Mouse (Mus musculus) right cerebral cortex, postnatal 25 days (tissue): ENCODE measurements at regions not wholly inside any gene's neighbourhood (a gene's known extent, or its start where the extent isn't known, plus 50 kb on each side); places are given as distances from the start of the nearest gene placed in this dataset.

Experiments
- DNase-seq: peaks from one replicate; pipeline ENCODE4 v3.0.0; 2022

DNA sequence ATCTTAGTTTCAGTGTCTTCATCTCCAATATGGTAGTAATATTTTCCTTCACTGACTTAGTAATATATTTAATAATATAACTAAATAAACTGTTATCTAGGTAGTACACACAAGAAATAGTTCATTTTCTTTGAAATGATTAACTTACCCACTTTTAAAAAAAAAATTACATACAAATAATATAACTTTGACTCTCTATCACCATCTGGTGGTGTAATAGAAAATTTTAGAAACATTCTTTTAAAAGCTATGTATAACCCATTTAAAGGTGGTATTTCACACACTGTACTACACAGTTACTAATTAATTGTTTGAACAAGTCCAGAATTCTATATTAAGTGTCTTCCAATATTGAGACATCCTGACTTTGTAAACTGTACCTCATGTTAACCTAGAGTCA is 53.9 kb upstream of the Olfr266 start:
- no peak for DNase-seq

DNA sequence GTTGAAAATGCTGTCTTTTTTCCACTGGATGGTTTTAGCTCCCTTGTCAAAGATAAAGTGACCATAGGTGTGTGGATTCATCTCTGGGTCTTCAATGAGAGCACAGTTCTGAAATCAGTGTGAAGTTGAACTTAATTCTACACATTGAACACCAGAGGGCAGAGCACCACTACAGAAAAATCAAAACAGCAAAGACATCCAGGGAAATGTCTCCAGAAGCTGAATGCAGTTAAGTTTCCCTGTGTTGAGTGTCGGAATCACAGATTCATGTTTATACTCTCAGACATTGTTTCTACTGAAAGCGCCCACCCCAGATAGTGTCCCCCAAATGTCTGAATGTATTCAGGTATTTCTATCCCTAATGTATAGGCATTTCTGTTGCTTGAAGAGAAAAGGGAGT is 77.1 kb upstream of the Olfr266 start:
- DNase-seq: peak; percentile 16

DNA sequence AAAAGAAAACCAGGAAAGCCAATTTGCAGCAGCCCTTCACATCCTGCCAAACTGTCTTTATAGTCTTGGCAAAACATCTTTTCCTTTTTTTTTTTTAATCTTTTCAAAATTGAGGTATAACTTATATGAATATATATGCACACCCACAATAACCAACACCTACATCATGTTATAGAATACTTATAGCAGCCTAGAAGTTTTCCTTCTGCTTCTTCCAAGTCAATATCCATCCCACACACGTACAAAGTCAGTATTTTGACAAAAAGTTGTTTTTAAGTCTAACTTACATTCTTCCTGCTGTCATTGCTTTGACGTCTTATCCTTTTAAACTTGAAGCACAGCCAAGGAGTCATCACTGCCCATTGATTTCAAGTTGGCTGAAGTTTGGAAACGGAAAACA is 80.6 kb upstream of the Olfr266 start:
- no peak for DNase-seq

DNA sequence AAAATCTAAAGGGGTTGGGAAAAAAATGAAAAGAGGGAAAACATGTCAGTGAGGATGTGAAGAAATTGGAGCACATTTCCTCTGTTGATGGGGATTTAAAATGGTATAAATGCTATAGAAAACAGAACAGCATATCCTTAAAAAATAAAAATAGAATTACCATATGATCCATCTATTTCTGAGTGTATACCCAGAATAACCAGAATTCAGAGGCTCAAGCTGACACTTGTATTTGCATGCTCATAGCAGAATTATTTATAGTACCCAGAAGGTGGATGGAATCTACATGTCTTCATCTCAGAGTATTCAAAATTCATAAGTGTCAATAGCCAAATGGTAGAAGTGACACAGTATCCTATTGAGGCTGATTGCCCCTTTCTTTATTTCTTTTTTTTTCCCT is 99.9 kb upstream of the Kcna3 start:
- no peak for DNase-seq

DNA sequence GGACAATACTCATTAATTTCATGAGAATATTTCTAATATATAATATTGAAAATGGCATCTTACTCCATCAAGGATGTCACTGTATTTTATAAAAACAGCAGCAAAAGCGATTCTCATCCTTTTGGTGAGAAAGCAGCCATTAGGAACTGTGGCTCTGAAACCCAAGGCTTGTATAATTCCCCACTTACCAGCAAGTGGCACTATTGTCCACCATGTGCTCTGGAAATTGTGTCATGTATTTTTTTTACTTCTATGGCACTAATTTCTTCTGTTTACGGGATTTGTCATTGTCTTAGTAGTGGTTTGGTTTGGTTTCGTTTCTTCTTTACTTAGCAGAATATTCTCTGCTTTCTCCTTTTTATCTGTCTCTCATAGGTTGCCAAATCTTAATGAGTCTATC is 95.9 kb upstream of the Kcna3 start:
- DNase-seq: no peak

DNA sequence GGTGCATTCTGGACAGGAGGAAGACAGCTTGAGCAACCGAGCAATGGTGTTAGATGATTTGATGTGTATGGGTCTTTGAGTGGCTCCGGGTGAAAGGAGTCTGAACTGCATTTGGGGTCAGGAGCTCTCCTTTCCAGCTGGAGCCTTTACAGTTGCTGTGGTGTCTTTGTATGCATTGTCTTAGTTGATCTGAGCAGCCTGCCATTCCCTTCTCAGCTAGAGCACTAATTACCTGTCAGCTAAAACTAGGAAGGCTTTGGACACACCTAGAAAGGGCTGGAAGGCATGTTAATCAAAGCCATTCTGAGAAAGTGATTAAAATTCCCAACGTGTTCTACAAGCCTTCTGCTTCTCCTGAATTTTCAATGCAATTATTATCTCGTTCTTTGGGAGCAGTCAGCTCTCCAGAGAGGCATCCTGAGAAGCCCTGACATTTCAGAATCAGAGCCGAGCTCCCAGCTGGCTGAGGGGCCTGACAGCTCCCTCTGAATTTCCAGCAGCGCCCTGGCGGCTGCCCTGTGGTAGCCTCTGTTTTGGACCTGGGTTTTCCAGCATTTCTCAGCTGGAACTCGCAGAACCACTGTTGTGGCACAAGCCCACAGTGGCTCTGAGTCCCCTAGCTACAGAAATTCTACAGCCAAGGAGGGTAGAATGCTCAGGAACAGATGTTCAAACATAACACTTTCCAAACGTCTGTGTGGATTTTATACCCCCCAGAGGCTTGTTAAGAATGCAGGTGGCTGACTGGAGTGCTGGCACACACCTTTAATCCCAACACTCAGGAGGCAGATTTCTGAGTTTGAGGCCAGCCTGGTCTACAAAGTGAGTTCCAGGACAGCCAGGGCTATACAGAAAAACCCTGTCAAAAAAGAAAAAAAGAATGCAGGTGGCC is 80.2 kb upstream of the Kcna3 start:
- no peak for DNase-seq

DNA sequence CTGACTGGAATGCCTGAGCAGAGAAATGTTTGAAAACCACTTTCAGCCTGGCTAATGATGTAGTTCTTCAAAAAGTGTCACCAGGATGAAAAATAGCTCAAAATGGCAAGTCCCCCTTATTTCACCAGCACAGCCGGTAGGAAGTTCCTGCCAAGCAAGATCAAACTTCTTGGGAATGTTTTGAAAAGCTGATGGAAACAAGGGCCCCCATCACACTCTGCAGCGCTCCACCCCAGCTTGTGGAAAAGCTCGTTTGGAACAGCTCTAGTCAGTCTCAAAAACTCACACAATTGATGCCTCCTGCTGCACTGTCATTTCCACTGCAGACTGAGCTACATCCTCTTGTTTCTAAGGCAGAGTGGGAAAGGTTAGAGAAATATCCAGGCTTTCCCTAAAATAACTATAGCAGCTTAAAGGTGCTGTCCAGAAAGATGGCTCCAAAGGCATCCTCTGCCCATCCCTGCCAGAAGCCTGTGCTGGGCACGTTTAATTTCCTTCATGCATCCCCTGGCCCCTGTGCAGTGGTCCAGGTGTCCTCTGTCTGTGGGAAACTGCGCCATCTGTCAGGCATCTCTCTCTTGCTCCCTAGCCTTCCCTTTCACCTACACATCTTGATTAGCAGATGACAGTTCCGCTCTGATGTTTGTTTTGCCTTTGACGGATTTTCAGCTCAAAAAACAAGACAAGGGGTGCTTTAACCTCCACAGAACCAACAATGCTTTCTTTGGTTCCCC is 78.6 kb upstream of the Kcna3 start:
- DNase-seq: no peak

DNA sequence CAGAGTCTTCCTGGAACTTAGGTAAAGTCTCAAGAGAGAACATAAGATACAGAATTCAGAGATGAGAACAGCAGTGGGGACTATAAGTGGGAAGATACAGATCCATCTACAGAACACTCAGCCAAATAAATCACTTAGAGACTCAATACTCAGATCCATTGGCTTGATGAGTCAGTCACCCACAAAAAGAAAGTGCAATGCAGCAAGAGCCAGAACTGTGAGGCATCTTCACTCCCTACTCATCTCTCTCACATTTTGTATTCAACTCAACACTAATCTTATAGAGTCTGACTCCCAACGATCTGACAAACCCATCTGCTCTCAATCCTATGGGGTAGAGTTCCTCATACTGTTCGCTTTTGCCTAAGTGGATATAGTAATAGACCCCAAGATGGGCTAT is 77.8 kb upstream of the Kcna3 start:
- DNase-seq: no peak

DNA sequence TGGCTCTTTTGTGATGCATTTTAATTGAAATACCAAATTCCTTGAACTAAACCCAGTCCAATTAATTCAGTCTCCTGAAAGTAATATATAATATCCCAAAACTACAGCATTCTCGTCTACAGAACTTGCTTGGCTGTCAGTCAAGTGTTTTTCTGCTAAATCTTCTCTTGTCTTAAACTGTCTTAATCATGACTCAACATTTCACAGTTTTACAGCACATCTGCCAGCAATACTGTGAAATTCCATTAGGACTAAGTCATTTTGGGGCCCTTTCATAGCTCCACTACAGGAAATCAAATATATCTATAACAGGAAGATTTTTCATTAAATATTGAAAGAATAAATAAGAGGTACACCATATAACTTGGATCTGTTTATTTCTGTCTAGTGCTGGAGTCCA is 75.4 kb upstream of the Kcna3 start:
- no peak for DNase-seq

DNA sequence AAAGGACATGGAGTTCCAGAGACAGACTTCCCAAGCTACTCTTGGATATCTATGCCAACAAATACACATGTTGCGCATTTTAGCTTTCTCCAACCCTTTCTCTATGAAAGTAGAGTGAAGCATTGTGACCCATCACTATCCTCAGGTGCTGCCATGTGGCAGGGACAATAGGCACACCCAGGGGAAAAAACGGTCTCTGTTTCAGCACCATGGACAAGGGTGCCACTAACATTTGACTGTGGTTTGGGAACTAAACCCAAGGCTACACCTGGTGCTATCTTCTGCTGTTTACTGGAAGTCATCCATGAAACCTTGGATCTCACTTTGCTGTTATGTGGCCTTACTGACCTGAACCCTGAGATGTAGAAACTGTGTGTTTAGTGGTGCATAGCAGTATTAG is 73.5 kb upstream of the Kcna3 start:
- no peak for DNase-seq

DNA sequence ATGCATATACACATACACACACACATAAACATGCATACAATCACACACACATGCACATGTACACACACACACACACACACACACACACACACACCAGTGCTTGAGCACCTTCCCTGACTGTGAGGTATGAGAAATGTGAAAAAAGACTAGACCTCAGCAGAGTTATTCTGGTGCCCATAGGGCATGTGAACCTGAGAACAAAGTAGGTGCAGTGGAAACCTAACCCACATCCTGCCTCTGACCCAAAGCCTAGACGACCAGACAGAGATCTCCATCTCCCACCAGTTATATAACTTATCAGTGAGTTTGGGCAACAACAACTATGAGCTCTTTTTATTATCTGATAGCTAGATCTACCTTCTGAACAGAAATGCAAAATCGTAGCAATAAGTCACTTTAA is 69.8 kb upstream of the Kcna3 start:
- no peak for DNase-seq

DNA sequence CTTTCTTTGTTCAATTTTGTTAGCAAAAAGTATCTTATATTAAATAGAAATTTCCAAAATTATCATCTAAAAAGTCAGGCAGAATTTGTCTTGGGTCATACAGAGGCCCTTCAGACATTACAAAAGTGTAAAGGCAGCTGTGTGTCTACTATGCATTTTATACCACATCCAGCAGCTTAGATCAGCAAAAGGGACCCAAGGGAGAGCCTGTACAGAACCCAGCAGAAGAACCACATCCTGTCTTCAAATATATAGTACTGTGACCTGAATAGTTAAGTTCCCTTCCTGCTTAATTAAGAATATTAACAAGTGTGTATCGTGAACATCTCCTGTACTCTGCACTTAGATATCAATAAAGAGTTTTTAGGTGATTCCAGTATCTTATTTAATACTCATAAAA is 68.5 kb upstream of the Kcna3 start:
- DNase-seq: no peak

DNA sequence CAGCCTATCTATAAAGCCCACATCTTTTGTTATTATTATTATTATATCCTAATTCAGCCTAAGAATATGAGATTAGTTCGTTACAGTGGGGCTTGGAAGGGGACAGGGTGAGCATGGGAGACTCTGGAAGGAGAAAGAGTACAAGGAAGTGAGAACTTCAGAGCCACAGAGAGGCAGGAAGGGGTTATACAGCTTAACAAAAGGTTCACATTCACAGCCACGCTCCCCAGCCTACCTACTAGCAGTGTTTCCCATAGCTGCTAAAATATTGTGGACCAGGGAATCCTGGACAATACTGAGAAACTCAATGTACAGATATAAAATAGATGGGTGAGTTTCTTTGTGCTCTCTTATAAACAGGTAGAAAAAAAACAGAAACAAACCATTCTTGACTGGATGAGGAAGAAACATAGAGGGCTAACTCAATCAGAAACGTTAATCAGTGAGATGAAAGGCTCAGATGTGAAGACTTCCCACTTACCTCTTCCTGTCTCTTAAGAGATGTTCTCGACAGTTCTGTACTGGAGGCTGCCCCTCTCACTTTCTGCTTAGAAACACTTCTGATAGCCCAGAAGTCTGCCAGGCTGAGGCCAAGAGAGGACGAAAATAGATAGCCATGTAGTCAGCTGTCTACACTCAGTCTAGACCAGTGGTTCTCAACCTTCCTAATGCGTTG is 61.7 kb upstream of the Kcna3 start:
- DNase-seq: no peak

DNA sequence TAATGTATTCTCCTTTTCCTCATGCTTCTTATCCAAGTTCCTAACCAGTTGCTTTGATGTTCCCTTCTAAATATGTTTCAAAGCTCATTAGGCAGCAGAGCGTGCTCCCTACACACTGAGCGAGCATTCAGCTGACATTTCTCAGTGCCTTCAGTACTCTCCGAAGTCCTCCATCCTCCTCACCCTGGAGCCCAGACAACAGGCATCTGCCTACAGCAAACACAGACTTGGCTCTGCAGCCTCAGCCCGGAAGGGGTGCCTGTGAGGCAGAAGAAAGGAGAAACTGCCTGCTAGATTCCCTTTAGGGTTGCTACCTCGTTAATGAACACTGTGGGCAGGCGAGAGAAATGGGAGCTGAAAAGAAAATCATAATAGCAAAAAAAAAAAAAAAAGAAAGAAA is 57.2 kb upstream of the Kcna3 start:
- peak; percentile 32 for DNase-seq

DNA sequence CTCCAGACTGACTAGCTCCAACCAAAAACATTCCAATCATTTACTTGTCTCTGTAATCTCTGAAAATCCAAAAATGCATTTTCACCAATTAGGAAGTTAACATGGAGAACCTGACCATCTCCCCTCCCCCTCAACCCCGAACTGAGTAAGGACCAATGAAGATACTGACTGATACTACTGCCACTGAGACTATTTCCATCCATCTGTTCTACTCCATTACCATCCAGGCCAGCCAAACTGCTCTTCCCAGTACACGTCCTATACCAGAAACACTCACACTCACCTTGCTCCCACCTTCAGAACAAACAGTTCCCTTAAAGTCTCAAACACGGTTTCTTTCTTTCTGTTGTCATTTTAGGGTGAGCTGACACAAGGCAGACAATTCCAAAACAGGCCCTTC is 55.1 kb upstream of the Kcna3 start:
- no peak for DNase-seq

DNA sequence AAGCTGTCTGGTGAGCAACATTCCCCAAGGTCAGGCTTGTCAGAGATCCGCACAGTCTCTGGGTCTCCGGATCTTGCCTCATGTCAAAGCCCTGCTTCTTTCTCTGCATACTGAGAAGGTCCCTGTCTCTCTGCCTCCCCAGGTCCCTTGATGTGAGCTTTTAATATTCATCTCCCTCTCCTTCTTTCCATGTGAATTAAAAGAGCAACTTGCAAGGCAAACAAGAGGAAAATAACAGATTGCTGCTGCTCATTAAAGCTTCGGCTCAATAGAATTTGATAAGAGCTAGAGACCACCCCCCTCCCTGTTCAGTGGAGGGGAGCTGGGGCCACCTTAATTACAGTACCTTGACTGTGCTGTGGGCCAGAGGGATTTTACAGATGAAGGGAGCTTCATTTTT is 54.6 kb upstream of the Kcna3 start:
- no peak for DNase-seq

DNA sequence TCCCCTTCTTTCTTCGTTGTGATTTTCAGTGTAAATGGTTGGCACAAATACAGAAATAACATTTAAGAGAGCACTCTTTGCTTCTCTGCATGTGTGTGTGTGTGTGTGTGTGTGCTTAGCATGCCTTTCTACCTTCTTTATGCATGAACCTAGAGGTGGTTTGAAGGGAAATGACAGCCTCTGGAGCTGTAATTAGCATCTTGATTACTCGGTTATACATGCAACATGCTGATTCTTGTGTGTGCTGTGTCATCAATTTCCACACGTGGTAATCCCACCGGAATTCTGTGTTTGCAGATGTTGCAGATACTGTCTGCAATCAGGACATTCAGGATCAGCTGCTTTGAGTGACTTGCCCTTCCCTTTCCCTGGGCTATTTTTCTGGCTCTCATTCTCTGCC is 51.7 kb upstream of the Kcna3 start:
- DNase-seq: no peak
